Mouse (Mus musculus) hindbrain, embryonic 14.5 days (tissue): ENCODE measurements around the gene Car11. TPM values are rescaled to one million over a fixed set of nuclear protein-coding genes. Genes with fewer than 3 reads are reported as not detected.

Source experiments
- ATAC-seq: fragments of 200-750 bp; cut with Nextera tagmentation; 2 replicates; pipeline ENCODE4 v1.8.0; 2017; ENCODE audit warnings: moderate number of reproducible peaks, mild to moderate bottlenecking, moderate TSS enrichment, moderate library complexity; ENCODE audit not compliant: low FRiP score
- DNase-seq: peaks from one replicate; pipeline ENCODE4 v3.0.0-alpha.2; 2015; ENCODE audit warnings: low spot score
- H3K27ac ChIP-seq: fragments of 300-500 bp; sonication (generic); 2 replicates; pipeline ENCODE4 v1.5.1; 2014; ENCODE audit warnings: mild to moderate bottlenecking, moderate library complexity
- H3K27me3 ChIP-seq: fragments of 300-500 bp; sonication (generic); 2 replicates; pipeline ENCODE4 v1.6.1; 2014; ENCODE audit warnings: mild to moderate bottlenecking, low read length, mixed read lengths; ENCODE audit not compliant: control insufficient read depth, insufficient read depth
- H3K36me3 ChIP-seq: fragments of 300-500 bp; sonication (generic); replicated peaks from 2 replicates; pipeline ENCODE4 v1.6.1; 2014; ENCODE audit not compliant: control insufficient read depth, insufficient read depth
- H3K4me1 ChIP-seq: fragments of 300-500 bp; sonication (generic); replicated peaks from 2 replicates; pipeline ENCODE4 v1.6.1; 2014; ENCODE audit warnings: antibody characterized with exemption, low read length, mixed read lengths; ENCODE audit not compliant: control insufficient read depth, insufficient read depth
- H3K4me2 ChIP-seq: fragments of 300-500 bp; sonication (generic); replicated peaks from 2 replicates; pipeline ENCODE4 v1.6.1; 2014; ENCODE audit warnings: mild to moderate bottlenecking, moderate library complexity
- H3K4me3 ChIP-seq: fragments of 300-500 bp; sonication (generic); replicated peaks from 2 replicates; pipeline ENCODE4 v1.5.1; 2014; ENCODE audit warnings: mild to moderate bottlenecking, low read length
- H3K9ac ChIP-seq: fragments of 300-500 bp; sonication (generic); 2 replicates; pipeline ENCODE4 v1.6.1; 2014
- H3K9me3 ChIP-seq: fragments of 300-500 bp; sonication (generic); 2 replicates; pipeline ENCODE4 v1.6.1; 2016; ENCODE audit warnings: low read length; ENCODE audit not compliant: control insufficient read depth
- WGBS: fragments of 180-500 bp; shearing (Covaris S2); extraction: QIAGEN DNeasy Blood & Tissue Kit; methylation state at CpG from one replicate; pipeline ENCODE4 v1.1.7; 2014; 5-methylcytosine and 5-hydroxymethylcytosine counted together
- polyA plus RNA-seq: library from polyadenylated mRNA; unstranded; fragments of >200 nt; fragmentation: Nextera tagmentation; extraction: Ambion mirVana; gene quantifications from 2 replicates; pipeline ENCODE4 v1.2.1, GENCODE M21; 2014

The Car11 gene
- polyA plus RNA-seq, 1 experiment from 2014 or later, result 28.2 TPM

GRCm38 (mm10) chr7:45719180-45719579 is 19.5 kb downstream of the Car11 start:
- H3K4me2 ChIP-seq, result peak overlapping the region; percentile 91
- no peak for ATAC-seq
- DNase-seq, result no peak
- peak overlapping the region; percentile 88 for H3K9ac ChIP-seq
- WGBS, result 87% methylated on average over 10 of the region's 10 CpGs
- H3K9me3 ChIP-seq, result no peaks in the 10 kb centered on the region
- no peaks in the 10 kb centered on the region for H3K27me3 ChIP-seq
- no peak overlapping the region for H3K27ac ChIP-seq
- peaks cover 36% of the 10 kb centered on the region for H3K4me1 ChIP-seq
- H3K36me3 ChIP-seq, result peaks cover 52% of the 10 kb centered on the region
- peak overlapping the region; percentile 75 for H3K4me3 ChIP-seq

- H3K9ac ChIP-seq, result peak overlapping the region; percentile 88; the same call in 1 of the 2 replicates
- ATAC-seq, result no peak
- WGBS, result 91% methylated on average over 15 of the region's 16 CpGs
- no peaks in the 10 kb centered on the region for H3K27me3 ChIP-seq
- no peaks in the 10 kb centered on the region for H3K9me3 ChIP-seq
- H3K4me1 ChIP-seq, result peaks cover 31% of the 10 kb centered on the region
- no peak overlapping the region for H3K4me3 ChIP-seq
- H3K4me2 ChIP-seq, result peak overlapping the region; percentile 91; the same call in 1 of the 2 replicates
- DNase-seq, result no peak
- H3K27ac ChIP-seq, result no peak overlapping the region
- peaks cover 58% of the 10 kb centered on the region for H3K36me3 ChIP-seq
These were observed 20.2 kb downstream of the Car11 start for GRCm38 (mm10) chr7:45719738-45720412.

- no peak within 1 kb of the TSS for H3K4me3 ChIP-seq
- H3K9me3 ChIP-seq, result no peaks in the 10 kb centered on the region
- no peak within 1 kb of the TSS for H3K4me2 ChIP-seq
- H3K27me3 ChIP-seq, result no peaks in the 10 kb centered on the region
- peaks cover 65% of the 10 kb centered on the region for H3K36me3 ChIP-seq
- H3K4me1 ChIP-seq, result peaks cover 28% of the 10 kb centered on the region
- no peak within 1 kb of the TSS for H3K27ac ChIP-seq
- no peak within 1 kb of the TSS for H3K9ac ChIP-seq
- WGBS, result 84% methylated on average over 14 of the region's 14 CpGs
- DNase-seq, result no peak
- no peak for ATAC-seq
These were observed 21.0 kb downstream of the Car11 start, which contains the start of gene Fam83e for GRCm38 (mm10) chr7:45720413-45721233. TSS of gene Fam83e (plus strand) at chr7:45721212.

GRCm38 (mm10) chr7:45721234-45721571 is 21.6 kb downstream of the Car11 start:
- no peak for DNase-seq
- ATAC-seq, result no peak
- H3K4me2 ChIP-seq, result no peak overlapping the region
- H3K9ac ChIP-seq, result no peak overlapping the region
- peaks cover 22% of the 10 kb centered on the region for H3K4me1 ChIP-seq
- H3K9me3 ChIP-seq, result no peaks in the 10 kb centered on the region
- H3K27me3 ChIP-seq, result no peaks in the 10 kb centered on the region
- no peak overlapping the region for H3K4me3 ChIP-seq
- 84% methylated on average over 7 of the region's 7 CpGs for WGBS
- H3K27ac ChIP-seq, result no peak overlapping the region
- H3K36me3 ChIP-seq, result peaks cover 71% of the 10 kb centered on the region

GRCm38 (mm10) chr7:45721642-45722347 is 22.2 kb downstream of the Car11 start:
- Histone ChIP-seq H3K9me3 (no peaks in the 10 kb centered on the region), H3K36me3 (peaks cover 77% of the 10 kb centered on the region), H3K9ac (no peak overlapping the region), H3K4me2 (no peak overlapping the region), H3K27ac (no peak overlapping the region), H3K4me1 (peaks cover 16% of the 10 kb centered on the region), H3K4me3 (no peak overlapping the region), H3K27me3 (no peaks in the 10 kb centered on the region)
- WGBS, result 60% methylated on average over 13 of the region's 13 CpGs
- DNase-seq (no peak), ATAC-seq (no peak)

- DNase-seq (no peak), ATAC-seq (no peak)
- whole genome bisulfite sequencing, result 82% methylated on average over 13 of the region's 13 CpGs
- Histone ChIP-seq H3K4me1 (peaks cover 11% of the 10 kb centered on the region), H3K36me3 (peaks cover 82% of the 10 kb centered on the region), H3K27ac (no peak overlapping the region), H3K4me2 (no peak overlapping the region), H3K9me3 (no peaks in the 10 kb centered on the region), H3K4me3 (no peak overlapping the region), H3K9ac (no peak overlapping the region), H3K27me3 (no peaks in the 10 kb centered on the region)
These were observed 22.7 kb downstream of the Car11 start for GRCm38 (mm10) chr7:45722348-45722713.

- Histone ChIP-seq H3K27ac (no peak overlapping the region), H3K4me3 (no peak overlapping the region), H3K9me3 (no peaks in the 10 kb centered on the region), H3K36me3 (peaks cover 85% of the 10 kb centered on the region), H3K4me2 (no peak overlapping the region), H3K4me1 (peaks cover 11% of the 10 kb centered on the region), H3K27me3 (no peaks in the 10 kb centered on the region), H3K9ac (no peak overlapping the region)
- no peak for DNase-seq
- no peak for ATAC-seq
- 88% methylated on average over 4 of the region's 4 CpGs for WGBS
These were observed 23.7 kb downstream of the Car11 start for GRCm38 (mm10) chr7:45723301-45723700.

- Histone ChIP-seq H3K36me3 (peaks cover 85% of the 10 kb centered on the region), H3K9ac (no peak overlapping the region)
These were observed 24.1 kb downstream of the Car11 start for GRCm38 (mm10) chr7:45723781-45724180.

GRCm38 (mm10) chr7:45725151-45725550 is 25.5 kb downstream of the Car11 start:
- no peak overlapping the region for H3K27ac ChIP-seq
- no peak overlapping the region for H3K4me3 ChIP-seq
- H3K4me1 ChIP-seq, result no peaks in the 10 kb centered on the region
- H3K36me3 ChIP-seq, result peaks cover 73% of the 10 kb centered on the region
- no peaks in the 10 kb centered on the region for H3K9me3 ChIP-seq
- no peak for DNase-seq
- WGBS, result 95% methylated on average over 9 of the region's 9 CpGs
- H3K9ac ChIP-seq, result no peak overlapping the region
- no peak overlapping the region for H3K4me2 ChIP-seq
- no peaks in the 10 kb centered on the region for H3K27me3 ChIP-seq
- ATAC-seq, result no peak

More at GRCm38 (mm10) chr7:45723781-45724180, 24.1 kb downstream of the Car11 start:
- no peak for DNase-seq
- H3K27me3 ChIP-seq, result no peaks in the 10 kb centered on the region
- ATAC-seq, result no peak
- H3K27ac ChIP-seq, result no peak overlapping the region
- H3K9me3 ChIP-seq, result no peaks in the 10 kb centered on the region
- 95% methylated on average over 14 of the region's 14 CpGs for WGBS
- peaks cover 8% of the 10 kb centered on the region for H3K4me1 ChIP-seq
- no peak overlapping the region for H3K4me3 ChIP-seq
- H3K4me2 ChIP-seq, result no peak overlapping the region
